Mouse (Mus musculus) liver, adult 2 months (tissue): Measurements from ENCODE around the gene Vasn.
A peak's percentile ranks its signal among the peaks of the same experiment; 100 is the strongest.

ENCODE experiments used
- CTCF ChIP-seq: fragments of 200-500 bp; IDR thresholded peaks from 2 replicates; pipeline ENCODE4 v1.5.1; 2011; ENCODE audit warnings: low read depth, low read length, control low read depth
- POLR2A ChIP-seq: fragments of 200-500 bp; IDR thresholded peaks from 2 replicates; pipeline ENCODE4 v1.6.1; 2011; ENCODE audit warnings: low read length, control low read depth; ENCODE audit not compliant: insufficient read depth; ENCODE audit errors: extremely low read depth

DNA sequence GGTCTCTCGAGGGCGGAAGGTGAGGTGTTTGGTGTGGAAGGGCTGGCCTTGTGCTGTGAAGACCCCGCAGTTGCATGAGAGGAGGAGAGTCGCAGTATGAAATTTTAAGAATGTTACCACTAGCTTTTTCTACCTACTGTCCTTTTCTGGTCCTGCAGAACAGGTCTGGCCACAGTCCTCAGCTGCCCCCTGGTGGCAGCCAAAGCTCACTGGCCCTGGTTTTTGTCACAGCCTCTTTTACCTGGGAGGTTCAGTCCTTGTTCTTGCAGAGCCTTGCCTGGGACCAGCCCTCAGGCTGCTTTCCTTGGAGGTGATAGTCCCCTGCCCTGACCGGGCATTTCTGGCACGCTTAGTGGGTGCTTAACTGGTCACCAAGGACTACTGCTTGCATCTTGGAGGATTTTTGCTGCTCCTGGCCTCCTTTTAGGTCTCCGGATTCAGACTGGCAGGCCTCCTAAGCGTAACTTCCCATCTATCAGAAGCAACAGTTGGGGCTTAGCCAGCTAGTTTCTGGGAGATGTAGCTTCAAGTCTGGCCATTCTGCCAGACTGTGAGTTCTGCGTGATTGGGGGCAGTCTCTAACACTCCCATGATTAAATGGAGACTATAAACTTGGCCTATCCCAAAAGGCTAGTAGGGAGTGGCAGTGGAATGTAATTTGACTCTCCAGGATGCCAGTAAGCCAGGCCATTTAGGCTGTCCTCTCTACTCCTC lies 31.8 kb upstream of the Vasn start:
- TF ChIP-seq CTCF (peak; percentile 99), POLR2A (no peak)
